Mouse (Mus musculus) olfactory bulb, adult 2 months (tissue): Measurements from ENCODE around the gene Dlg3.

ENCODE experiments used
- CTCF ChIP-seq: fragments of 200-500 bp; IDR thresholded peaks from 2 replicates; pipeline ENCODE4 v1.5.1; 2012; ENCODE audit warnings: low read depth, mild to moderate bottlenecking, low read length, moderate library complexity; ENCODE audit not compliant: insufficient read depth
- POLR2A ChIP-seq: fragments of 200-500 bp; IDR thresholded peaks from 2 replicates; pipeline ENCODE4 v1.6.1; 2012; ENCODE audit warnings: mild to moderate bottlenecking, low read depth, low read length, moderate library complexity; ENCODE audit not compliant: insufficient read depth

- TF ChIP-seq CTCF = no peak
- no peak for TF ChIP-seq POLR2A
Measured at GRCm38 (mm10) chrX:100778397-100778796, 10.9 kb downstream of the Dlg3 start.
